Mouse (Mus musculus): Measurements from ENCODE around the gene Mlph.

The Mlph gene

GRCm38 (mm10) chr1:90914948-90915569 is at the start of gene Mlph:
Mlph (plus strand) TSS chr1:90915085.
- no peak for DNase-seq

DNA sequence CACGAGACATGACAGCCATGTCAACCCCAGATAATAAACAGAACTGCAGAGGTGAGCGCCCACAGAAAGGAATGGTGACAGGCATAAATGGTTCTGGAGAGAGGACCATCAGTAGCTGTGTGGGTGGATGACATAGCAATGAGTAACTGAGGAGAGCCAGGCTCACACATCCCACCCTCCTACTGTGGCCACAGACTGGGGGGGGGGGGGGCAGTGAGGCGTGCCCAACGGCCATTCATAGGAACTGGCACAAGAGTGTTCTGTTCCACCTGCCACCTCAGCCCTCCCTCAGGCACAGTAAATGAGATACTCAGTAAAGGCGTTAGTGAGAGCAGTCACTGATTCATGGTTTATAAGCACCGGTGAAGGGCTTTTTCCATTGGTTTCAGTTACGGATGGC is 48.2 kb upstream of the Mlph start:
- no peak for DNase-seq

DNA sequence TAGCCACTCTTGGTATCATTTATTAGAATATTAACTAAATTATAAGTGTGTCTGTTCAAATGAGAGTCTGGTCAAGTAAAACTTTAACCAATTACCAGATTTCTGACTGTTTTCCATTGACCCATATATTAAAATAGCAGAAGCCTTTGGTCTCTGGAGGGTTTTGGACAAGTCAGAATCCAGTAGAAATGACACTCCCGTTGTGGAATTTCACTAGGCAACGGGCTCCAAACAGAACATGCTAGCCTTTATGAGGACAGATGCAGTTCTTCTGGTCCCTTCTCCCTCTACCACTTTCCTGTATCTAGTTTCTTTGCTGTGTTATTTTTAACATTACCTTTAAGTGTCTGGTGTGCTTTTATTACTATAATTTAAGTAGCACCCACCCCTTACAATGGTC is 44.3 kb upstream of the Mlph start:
- no peak for DNase-seq

DNA sequence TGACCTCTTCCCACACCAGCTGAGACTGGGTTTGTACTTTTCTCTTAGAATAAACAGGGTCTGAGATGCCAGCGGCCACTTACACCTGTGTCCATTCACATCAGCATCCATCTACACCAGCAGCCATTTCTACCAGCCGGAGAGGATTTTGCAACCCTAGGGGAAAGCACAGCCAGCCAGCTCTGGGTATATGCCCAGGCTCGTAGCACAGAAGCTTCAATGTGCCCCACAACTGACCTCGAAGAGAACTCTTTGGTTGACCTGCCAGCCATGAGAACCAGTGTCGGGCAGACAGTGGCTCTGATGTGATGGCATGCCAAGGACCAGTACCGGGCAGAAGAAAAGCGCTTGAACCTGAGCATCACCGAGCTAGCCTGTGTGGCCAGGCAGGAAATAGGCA is 39.5 kb upstream of the Mlph start:
- DNase-seq, result no peak

DNA sequence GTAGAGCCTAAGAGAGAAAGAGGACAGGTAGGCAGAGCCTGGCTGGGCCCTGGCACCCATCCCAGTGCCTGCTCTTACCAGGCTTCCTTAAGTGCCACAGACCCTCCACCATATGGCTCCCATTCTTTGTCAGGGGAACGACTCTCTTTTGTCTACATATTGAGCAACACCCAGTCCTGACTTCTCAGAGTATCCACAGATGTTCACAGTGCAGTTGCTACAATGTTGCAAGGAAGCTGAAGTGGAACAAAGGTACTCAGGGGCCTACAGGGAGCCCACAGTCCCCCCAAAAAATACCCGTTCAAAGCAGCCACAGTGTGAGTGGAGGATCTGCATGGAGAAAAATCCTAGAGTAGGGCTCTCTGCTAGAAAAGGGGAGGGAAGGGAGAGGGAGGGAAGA is 38.9 kb upstream of the Mlph start:
- DNase-seq, result no peak

GRCm38 (mm10) chr1:90876486-90877270 is 38.2 kb upstream of the Mlph start:
- no peak for DNase-seq

DNA sequence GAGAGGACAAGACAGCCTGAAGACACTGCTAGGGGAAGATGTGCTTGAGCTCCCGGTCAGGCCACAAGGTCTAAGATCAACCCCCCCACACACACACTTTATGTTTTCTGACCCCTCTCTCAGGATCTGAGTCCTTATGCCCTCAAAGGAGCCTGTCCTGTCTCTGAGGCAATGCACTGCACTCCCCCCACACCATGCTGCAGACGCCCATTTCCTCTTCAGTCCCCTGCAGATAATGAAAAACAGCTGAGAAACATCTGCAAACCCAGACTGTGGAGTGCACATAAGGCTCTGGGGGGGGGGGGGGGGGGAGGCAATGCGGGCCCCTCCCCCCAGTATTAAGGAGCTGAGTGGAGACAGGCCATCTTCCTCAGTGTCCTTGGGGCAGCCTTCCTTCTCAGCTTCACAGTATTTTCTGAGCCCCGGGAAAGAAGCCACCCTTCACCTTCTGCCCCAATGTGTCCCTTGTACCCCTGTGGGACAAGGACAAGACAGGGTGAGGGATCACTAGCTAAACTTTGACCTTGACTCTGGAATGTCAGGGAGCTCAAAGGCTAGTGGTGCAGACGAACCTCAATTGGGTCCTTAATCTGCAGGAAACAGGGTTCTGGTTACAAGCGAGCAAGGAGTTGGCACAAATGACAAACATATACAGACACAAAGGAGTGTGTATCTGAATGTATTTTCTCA is 29.0 kb upstream of the Mlph start:
- DNase-seq, result no peak

GRCm38 (mm10) chr1:90894521-90894920 is 20.4 kb upstream of the Mlph start:
- DNase-seq, result no peak

- DNase-seq, result no peak
Observed at GRCm38 (mm10) chr1:90895004-90895403, 19.9 kb upstream of the Mlph start.

DNA sequence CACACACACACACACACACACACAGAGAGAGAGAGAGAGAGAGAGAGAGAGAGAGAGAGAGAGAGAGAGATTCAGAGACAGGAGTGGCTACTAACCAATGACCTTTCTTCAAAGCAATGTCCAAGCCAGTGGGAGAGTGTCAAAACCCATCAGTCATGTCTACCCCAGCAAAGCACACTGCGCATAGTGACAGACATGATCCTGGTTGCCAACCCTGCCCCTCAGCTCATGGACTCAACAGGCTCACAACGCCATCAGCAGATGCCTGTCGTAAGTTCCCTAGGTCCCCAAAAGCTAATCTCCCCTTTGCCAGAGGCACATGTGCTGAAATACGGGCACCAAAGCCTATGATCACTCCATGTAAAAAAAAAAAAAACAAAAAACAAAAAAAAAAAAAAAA is 18.6 kb upstream of the Mlph start:
- DNase-seq, result no peak

DNA sequence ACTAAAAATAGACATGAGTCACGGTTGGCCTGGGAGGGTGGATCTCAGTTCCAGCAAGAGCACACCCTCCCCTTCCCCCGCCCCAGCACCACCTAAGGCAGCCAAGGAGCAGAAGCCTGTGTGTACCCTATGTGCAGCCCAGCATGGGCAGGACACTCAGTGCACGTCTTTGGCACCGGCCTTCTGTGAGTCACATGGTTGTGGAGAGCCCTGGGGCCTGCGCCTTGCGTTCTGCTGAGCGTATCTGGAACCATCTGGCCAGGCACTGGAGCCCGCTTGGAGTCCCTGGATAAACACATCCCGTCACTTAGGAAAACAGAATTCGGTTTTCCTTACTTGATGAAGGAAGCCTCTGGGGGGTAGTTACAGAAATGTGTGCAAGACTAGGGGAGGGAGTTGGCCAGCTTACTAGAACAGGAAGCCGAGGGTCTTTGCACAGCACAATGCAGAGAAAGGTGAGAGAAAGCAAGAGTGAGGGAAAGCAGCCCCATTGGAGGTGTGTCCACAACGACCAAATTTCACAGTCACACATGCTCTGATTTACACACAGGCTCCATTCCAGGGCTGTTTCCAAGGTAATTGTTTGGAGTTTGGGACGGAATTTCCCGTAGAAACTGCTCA is 18.0 kb upstream of the Mlph start:
- DNase-seq, result no peak

DNA sequence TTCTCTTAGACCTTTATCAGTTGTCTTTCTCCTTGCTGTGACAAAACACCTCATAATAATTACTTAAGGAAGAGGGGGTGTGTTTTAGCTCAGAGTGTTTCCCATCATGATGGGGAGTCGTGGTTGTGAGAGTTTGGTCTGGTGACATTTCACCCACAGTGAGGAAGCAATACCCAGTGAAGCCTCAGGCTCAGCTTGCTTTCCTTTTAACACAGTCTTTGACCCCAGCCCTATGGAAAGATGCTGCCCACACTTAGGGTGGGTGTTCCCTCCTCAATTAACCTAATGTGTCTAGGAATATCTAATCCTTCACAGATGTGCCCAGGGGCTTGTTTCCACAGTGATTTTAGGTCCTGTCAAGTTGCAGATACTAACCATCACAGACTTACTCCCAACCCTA is 16.9 kb upstream of the Mlph start:
- DNase-seq, result no peak

DNA sequence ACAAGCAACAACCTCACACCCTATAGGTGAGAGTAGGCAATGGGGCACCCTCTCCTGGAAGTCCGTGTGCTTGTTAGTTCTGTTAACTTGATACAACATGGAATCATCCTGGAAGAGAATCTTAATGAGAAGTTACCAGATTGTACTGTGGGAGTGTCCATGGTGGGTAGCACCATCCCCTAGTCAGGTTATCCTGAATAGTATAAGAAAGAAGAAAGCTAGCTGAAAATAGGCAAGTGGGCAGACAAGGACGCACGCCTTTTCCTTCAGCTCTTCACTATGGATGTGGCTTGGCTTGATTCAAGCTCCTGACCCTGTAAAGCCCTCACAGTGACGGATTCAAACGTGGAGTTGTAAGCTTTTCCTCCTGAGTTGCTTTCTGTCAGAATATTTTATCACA is 15.1 kb upstream of the Mlph start:
- DNase-seq, result no peak

DNA sequence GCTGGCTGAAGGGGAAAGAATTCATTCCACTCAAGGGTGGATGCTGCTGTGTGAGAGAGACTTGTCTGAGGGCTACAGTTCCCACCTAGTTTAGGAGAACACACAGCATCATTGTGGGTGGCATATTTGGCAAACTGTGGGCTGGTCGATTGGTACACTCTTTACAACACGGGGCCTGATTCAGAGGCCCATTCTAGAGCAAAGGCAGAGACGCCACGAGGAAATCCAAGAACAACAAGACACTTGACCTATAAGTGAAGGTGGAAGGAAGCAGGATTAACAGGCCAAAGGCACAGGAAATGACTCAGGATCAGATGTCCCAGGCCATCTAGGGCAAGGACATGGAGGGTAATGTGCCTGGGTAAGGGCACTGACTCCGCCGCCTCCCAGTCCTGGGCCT is 14.5 kb upstream of the Mlph start:
- DNase-seq, result no peak

DNA sequence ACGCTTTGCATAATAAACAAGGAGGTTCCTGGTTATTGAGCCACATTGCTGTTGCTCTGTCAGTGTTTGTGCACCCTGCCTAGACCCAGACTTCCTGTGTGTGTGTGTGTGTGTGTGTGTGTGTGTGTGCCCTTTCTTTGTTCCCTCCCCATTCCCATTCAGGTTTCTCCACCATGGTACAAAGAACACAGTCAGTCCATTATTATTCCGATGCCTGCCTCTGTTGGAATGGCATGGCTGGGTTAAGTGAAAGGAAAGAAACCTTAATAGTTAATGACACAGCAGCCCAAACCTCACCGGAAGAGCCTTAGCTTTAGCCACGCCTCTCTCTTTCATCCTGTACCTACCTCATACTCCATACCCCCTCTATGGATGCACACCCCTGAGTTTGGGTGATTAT is 13.6 kb upstream of the Mlph start:
- no peak for DNase-seq

GRCm38 (mm10) chr1:90901681-90902208 is 13.1 kb upstream of the Mlph start:
- no peak for DNase-seq

- no peak for DNase-seq
Observed at GRCm38 (mm10) chr1:90902751-90903150, 12.1 kb upstream of the Mlph start.

GRCm38 (mm10) chr1:90903211-90903945 is 11.5 kb upstream of the Mlph start:
- DNase-seq, result no peak

- no peak for DNase-seq
Observed at GRCm38 (mm10) chr1:90903971-90904458, 10.9 kb upstream of the Mlph start.

DNA sequence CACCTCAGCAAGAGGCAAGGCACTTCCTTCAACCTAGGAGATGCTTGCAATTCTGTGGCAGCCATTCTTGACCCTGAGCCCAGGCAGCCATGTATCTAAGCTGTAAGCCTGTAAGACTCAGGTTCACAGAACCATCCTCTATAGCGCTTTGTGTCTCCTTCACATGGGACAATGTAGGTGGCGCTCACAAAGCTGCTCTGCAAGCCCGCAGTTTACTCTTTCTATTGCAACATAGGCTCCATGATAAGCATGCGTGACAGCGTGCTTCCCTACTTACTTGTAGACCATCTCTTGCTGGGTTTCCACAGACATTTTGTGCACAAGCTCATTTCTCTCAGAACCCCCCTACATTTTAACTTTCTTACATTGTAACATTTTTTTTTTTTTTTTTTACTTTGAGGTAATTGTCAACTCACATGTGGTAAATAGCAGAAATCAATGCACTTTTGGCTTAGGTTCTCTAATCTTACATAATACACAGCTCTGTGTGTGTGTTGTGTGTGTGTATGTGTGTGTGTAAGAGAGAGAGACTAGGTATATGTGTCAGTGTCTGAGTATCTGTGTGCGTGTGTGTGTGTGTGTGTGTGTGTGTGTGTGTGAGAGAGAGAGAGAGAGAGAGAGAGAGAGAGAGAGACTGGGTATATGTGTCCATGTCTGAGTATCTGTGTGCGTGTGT is 10.0 kb upstream of the Mlph start:
- DNase-seq, result no peak

- DNase-seq, result peak; percentile 29
Observed at GRCm38 (mm10) chr1:90906357-90906756, 8.5 kb upstream of the Mlph start.

DNA sequence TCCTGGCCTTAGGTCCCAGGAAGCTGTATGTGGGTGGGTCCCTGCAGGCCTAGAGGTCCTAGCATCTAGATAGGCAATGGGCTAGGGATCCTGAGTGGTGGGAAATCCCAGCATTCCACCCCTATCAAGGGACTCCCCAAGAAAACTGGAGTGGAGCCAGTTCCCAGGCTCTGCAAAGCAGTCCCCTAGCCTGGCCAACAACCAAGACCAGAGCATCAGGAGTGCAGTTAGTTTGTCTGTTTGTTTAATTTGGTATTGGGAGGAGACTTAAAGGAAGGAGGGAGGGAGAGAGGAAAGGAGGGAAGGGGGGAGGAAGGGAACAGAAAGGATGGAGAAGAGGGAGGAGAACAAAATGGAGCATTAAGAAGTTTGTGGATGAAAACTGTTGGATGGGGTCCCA is 5.7 kb upstream of the Mlph start:
- no peak for DNase-seq
